Mouse (Mus musculus) heart, postnatal 14 days (tissue): ENCODE data around the gene Gm525. TPM values are rescaled to one million over a fixed set of nuclear protein-coding genes. Genes with fewer than 3 reads are reported as not detected.
"Not testable (repeated sequence)": the region's sequence is repeated elsewhere in the genome, so short reads cannot be mapped to it uniquely, and the experiment has no call there.

ENCODE experiments used
- DNase-seq, 2 experiments: peaks; one replicate each; pipeline ENCODE4 v3.0.0; 2021 to 2022
- intact Hi-C: fragments of 180-260 bp; cut with DNase I; formaldehyde crosslinking; loops from one replicate; pipeline ENCODE4 v1.15.1; 2025
- total RNA-seq, 2 experiments: library from RNA; stranded (reverse); gene quantifications; 2 replicates each; pipeline ENCODE4 v1.2.3; 2021

Gm525 gene
- total RNA-seq, 2 experiments from 2014 or later, result not detected

DNA sequence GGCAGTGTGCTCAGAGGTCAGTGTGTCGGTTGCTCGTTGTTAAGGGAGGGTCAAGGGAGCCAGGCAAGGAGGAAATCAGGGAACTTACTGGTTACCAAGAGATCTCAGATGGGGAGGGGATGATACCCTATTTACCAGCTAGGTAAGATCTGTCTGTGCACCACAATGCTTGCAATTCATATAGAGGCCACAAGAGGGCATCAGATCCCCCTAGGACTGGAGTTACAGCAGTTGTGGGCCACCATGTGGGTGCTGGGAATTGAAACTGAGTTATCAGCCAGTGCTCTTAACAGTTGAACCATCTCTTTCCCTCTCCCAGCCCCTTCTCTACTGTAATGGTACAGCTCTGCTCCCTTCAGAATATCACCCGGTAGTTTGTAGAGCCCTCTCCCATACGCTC, 15.1 kb downstream of the Gm525 start:
- no peak for DNase-seq
- intact Hi-C loops, result no loop called here

DNA sequence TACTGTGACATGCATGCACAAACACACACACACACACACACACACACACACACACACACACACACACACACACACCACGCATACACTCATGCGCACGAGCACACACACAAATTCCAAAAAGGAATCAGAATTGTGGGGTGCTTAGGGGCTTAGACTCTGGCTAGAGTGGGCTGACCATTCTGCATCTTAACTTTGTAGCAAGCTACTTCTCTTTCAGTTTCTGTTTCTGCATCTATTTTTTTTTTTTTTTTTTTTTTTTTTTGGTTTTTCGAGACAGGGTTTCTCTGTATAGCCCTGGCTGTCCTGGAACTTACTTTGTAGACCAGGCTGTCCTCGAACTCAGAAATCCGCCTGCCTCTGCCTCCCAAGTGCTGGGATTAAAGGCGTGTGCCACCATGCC, 16.7 kb downstream of the Gm525 start:
- intact Hi-C loops, DNase-seq: not testable (repeated sequence)

DNA sequence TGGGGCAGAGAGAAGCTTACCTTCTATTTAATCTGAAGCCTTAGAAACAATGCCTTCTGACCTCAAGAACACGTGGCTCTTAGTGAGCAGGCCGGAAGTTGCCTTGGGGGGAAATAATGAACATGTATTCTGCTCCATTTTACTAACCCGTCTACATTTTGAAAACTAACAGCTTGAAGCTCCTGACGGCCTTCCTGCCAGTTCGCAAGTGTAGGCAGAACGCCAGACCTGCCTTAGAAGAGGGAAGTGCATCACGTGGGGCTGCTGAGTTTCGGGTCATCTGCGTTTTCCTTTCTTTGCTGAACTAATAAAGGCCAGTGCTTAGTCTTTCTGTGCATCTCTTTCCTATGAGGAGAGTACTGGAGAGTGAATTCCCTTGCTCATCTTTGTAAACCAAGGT, 19.1 kb downstream of the Gm525 start:
- intact Hi-C loops, result no loop called here
- peak; percentile 50 to 55 for DNase-seq

DNA sequence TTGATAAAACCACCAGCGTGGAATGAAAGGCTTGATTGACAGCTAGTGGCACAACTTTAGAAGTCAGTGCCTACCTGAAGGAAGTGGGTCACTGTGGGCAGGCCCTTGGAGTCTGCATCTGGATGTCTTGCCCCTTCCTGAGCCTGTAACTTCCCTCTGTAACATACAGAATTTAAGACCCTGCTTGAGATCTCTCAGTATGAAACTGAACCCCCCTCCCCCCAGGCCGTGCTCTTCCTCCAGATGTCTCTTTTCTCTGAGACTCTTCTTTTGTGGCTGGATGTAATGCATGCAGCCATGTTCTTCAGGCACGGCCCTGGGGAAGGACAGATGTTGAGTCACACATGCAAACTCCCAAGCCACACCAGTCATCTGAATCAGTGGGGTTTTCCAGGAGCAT, 21.7 kb downstream of the Gm525 start:
- intact Hi-C loops, result no loop called here
- no peak for DNase-seq

DNA sequence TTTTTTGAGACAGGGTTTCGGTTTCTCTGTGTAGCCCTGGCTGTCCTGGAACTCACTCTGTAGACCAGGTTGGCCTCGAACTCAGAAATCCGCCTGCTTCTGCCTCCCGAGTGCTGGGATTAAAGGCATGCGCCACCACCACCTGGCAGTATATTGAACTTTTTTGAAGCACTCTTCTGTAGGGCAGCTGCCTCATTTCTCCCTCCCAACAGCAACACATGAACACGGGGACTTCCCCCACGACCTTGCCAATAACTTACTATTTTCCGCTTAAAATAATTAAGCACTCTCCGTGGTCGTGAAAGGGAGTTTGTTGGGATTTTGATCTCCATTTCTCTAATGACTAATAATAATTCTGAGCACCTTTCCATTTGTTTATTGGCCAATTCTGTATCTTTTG, 23.7 kb downstream of the Gm525 start:
- DNase-seq, intact Hi-C loops: not testable (repeated sequence)

DNA sequence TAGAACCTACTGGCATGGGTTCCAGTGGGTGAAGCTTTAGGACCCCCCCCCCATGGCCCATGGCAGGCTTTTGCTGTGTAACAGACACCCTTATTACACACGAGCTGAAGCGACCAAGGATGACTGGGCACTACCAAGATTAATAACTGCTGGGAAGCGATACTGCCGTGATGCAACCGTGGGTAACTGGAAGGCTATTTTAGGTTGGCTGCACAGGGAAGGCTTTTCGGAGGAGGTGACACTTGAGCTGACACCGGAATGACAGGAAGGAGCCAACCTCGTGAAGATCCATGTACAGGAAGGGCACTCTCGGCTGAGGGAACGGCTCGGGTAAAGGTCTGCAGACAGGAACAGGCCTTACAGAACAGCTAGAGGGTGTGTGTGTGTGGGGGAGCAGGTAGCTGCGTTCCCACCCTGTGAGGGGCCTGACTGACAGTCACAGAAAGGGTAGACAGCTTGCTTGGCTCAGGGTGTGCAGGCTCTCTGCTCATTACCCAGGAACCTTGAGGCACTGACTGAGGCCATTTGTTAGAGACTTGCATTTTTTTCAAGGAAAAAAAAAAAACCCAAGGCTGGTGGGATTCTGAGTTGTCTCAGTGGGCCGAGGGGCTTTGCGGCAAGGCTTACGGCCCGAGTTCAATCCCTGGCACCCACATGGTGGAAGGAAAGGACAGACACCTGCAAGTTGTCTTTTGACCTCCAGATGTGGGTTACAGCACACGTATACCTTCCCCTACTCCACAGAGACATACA, 24.6 kb downstream of the Gm525 start:
- intact Hi-C loops, result no loop called here
- DNase-seq, result no peak

DNA sequence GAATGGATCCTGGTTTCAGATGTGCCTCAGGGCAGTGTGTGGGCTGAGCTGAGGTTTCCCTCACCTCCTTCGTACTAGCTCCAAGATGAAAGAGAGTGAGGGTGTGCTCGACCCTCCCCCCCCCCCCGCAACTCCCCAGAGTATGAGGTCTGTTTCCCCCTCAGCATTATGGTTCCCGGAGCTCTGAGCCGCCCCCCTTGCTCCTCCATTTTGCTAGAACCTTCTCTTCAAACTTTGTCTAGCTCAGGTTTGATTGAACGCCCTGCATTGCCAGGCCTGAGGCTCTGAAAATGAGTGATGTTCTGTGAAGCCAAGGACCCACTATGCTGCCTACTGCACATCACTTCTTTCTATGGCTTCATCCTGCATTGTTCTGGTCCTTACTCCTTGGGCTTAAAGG, 25.3 kb downstream of the Gm525 start:
- no peak for DNase-seq
- intact Hi-C loops, result no loop called here

DNA sequence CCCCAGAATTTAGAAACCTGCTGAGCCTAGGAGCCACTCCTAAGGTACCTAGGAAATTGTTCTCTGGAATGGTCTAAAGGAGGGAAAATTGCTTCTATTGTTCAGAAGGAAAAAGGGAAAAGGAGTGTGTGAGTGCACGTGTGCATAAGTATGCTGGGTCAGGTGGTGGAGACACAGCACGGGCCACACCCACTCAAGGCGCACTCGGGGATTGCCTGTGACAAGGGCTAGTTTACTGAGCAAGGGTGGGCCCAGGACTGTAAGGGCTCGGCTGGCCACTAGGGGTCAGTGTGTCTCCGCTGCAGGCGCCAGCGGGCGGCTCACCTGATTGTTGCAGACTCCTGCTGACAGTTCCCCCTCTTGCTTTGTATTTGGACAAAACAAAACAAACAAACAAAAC, 26.8 kb downstream of the Gm525 start:
- peak; percentile 90 to 94 for DNase-seq
- intact Hi-C loops, result loop anchor here (1.0 to 5.0 kb wide), 3 partner anchors 65 to 622 kb away; partner anchors contain the start of gene Nog

DNA sequence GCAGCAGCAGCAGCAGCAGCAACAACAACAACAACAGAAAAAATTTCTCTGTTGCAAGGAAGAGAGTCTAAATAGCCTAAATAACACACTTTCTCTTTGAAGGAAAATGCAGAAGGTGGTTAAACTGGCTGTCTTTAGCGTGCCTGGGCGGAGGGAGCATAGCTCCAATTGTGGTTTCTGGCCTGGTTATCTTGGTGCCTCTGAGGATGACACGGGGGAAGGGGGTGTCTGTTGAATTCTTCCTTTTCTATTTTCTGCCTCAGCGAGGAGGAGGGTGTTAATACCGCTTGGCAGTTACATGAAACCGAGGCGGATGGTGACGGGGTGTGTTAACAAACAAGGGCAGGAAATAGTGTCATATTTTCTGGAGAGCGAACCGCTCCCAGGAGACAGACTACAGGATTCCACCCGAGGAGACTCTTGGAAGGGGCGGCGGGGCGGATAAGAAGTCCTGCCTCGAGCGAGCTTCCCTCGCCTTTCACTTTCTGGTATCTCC, 27.2 kb downstream of the Gm525 start:
- peak; percentile 59 to 68 for DNase-seq

DNA sequence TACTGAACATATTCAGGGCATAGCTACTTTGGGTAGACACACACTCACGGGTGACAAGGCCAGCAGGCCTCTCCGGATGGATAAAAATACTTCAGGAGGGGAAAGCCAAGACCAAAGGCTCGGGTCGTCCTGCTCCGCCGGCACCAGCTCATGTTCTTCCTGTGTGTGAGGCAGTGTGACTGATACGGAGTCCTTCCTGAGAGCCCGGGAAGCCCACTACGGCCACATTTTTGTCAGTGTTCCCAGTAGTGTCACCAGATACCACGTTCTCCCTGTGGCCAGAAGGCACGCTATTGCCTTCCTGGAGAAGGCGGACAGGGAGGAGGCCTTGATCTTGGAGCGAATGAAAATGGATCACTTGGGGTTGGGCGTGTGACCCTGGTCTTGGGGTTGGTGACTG, 29.5 kb downstream of the Gm525 start:
- intact Hi-C loops, result loop anchor here (5.0 kb wide), 1 partner anchor 619 kb away; no protein-coding TSS in a partner anchor
- peak; percentile 10 to 33 for DNase-seq

More for the DNA sequence above, 27.2 kb downstream of the Gm525 start:
- intact Hi-C loops, result loop anchor here (1.0 to 5.0 kb wide), 3 partner anchors 64 to 621 kb away; partner anchors contain the start of gene Nog

DNA sequence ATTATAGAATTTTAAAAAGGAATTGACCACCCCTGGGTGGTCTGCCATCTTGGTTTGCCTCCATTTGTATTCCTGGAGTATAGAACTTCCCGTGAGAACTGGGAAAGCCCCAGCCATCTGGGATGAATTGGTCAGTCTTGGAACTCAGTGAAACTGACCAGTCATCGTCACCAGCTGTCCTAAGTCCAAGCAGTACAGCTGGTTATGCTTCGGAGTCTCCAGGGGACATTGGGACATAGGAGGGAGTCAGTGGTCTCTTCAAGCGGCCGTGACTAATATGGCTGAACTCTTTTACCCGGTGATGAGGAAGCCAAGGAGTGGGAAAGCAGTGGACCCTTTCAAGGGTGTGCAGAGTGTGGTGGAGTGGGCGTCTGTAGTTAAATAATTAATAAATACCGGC, 31.6 kb downstream of the Gm525 start:
- intact Hi-C loops, result no loop called here
- peak in 1 of 2 experiments; percentile 20 for DNase-seq

DNA sequence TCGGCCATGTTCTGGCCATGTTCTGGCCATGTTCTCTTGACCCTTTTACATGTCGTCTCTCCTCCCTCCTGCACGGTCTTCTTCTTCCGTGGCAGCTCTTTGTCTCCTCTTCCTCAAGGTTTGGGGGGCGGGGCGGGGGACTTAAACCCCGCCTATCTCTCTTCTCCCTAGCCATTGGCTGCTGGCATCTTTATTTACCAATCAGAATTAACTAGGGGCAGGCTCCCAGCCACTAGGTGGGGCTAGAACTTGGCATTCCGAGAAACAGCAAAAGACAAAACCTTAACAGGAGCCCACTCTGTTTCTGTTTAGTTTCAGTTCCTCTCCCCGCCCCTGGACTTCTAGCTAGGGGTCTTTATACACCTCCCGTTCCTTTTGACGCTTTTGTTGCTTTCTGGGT, 32.2 kb downstream of the Gm525 start:
- intact Hi-C loops, result no loop called here
- DNase-seq, result no peak

DNA sequence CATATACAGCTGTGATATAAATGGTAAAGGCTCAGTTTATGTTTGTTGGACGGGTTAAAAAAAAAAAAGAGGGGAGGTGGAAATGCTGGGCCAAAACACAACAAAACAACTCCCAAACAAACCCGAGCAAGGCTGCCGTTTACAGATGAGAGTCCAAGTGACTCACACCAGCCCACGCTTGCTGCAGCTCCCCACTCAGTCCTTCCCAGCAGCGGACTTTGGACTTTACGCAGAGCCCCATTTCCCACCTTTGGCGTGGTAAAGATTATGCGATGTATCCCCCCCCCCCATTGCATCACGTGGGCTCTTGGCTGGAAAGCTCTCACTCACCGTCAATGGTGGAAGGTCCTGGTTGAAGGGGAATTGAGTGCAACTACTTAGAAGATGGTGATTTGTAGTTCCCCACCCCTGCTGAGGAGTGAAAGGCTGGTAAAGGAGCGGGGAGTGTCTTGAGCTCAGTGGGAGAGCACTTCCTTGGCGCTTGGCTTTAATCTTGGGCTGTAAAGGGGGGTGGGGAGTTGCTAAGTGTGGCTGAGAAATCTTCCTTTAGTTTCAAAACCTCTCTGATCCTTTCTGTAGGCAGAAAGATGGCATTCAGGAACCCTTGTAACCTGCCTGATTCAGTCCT, 33.7 kb downstream of the Gm525 start:
- intact Hi-C loops, result no loop called here

DNA sequence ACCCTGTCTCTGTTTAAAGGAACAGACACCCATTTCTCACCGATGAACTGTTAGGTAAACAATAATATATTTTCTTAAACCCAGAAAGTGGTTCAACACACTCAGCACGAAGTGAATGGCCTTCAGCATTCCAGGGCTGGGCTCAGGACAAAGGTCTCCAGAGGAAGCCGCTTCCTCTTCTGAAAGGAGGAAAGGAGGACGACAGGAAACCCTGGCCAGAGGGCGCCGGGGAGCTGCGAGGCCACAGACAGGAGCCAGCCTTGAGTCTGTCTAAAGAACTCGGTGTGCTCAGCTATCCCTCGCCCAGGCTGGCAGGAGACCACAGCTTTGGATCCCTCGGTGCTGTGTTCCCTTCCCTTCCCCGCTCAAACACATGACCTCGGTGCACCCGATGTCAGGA, 50.8 kb downstream of the Gm525 start:
- intact Hi-C loops, result no loop called here
- no peak for DNase-seq

More for the DNA sequence above, 33.7 kb downstream of the Gm525 start:
- no peak for DNase-seq

DNA sequence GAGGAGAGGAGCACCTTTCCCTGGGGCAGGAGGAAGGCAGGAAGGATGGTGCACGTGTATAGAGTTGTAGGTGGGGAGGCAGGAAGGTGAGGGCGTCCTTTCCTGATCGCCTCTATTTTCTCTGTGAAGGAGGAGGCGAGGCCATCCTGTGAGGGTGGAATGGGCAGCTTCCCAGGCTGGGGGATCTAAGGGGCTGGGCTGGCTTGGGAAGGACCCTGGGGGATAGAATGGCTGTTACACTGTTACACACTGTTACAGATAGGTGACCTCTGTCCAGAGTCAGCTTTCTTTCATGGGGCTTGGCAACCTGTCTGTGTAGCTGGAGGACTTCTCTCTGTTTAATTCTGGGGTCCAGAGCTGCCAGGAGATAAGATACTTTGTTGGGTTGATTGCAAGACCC, 57.2 kb downstream of the Gm525 start:
- intact Hi-C loops, result no loop called here
- no peak for DNase-seq

DNA sequence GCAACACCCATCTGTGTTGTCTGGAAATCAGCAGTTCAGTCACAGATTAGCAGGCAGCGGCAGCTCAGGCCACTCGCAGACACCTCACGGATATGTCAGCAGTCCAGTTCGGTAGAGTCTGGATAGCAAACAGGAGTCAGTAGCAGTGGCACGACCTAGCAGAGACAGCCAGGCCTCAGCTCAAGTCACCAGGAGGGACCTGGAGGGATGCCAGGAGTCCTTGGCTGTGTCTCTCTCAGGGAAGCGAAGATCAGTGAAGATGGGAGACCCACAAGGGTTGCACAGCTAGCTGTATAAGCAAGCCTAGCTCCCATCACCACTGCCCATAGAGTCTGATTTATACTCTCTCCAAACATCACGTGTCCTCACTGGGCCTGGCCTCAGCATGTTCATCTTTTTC, 58.8 kb downstream of the Gm525 start:
- DNase-seq, result peak in 1 of 2 experiments; percentile 18
- intact Hi-C loops, result no loop called here

DNA sequence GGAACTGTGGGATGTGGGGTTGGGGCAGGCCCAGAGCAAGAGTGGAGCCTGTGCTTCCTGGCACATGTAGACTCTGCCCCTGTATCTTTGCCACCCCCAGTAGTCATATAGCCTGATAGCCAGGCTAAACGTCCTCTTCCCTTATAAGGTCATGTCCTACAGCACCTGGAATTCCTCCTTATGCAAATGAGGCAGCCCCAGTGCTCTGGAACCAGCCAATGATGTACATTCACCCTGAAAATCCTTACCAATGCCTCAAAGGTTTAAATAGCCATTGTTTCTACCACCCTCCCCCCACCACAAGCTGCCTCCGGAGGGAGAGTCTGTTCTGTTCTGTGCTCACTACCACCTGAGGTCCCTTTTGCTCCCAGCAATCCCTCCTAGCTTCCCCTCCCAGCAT, 60.6 kb downstream of the Gm525 start:
- intact Hi-C loops, result no loop called here
- DNase-seq, result no peak

DNA sequence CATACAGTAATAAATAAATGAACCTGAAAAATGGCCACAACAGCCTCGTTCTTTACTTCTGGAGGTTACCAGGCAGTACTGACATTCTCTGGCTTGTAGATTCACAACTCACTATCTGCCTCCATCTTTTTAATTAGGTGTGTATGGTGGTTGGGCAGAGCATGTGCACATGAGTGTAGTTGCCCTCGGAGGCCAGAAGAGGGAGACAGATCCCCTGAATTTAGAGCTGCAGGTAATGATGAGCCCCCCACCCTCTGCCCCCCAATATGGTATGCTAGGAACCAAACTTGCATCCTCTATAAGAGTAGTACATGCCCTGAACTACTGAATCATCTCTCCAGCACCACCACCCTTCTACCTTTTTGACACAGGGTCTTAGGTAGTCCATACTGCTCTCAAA, 64.3 kb downstream of the Gm525 start:
- no peak for DNase-seq
- intact Hi-C loops, result no loop called here
